Mouse (Mus musculus): ENCODE measurements at regions not wholly inside any gene's neighbourhood (a gene's known extent, or its start where the extent isn't known, plus 50 kb on each side); places are given as distances from the start of the nearest gene placed in this dataset.

DNA sequence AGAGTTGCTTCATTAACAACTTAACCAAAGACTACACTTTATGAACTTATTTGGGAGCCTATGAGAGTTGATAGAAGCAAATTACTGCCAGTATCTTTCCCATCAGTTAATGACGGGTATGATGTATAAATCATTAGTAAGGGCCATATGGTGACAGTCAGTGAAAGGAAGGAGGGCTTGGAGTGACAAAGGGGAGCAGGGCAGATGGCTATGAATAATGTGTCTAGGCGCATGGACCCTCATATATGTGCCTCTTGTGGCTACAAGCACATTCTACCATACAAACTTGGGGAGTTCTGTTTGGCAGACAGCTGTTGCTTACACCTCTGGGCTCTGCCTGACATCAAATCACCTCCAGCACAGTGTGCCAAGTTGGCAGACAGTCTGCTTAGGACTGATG, 227.8 kb upstream of the Plxna2 start:
- no peak for TF ChIP-seq POLR2A (IDR thresholded peaks at IDR 0.05; ENCODE audit: low read depth, low read length)
- TF ChIP-seq CTCF (IDR thresholded peaks at IDR 0.05; ENCODE audit: extremely low read depth, insufficient read depth, insufficient read length, insufficient replicate concordance) = no peak
